Mouse (Mus musculus): ENCODE data around the gene Clcnkb. TPM values are rescaled to one million over a fixed set of nuclear protein-coding genes. Genes with fewer than 3 reads are reported as not detected.
A peak's percentile ranks its signal among the peaks of the same experiment; 100 is the strongest.

Clcnkb gene
- not detected for total RNA-seq (2021)
- long read RNA-seq, experiment 1 = 0 reads
- long read RNA-seq, experiment 2 = 0 reads

DNA sequence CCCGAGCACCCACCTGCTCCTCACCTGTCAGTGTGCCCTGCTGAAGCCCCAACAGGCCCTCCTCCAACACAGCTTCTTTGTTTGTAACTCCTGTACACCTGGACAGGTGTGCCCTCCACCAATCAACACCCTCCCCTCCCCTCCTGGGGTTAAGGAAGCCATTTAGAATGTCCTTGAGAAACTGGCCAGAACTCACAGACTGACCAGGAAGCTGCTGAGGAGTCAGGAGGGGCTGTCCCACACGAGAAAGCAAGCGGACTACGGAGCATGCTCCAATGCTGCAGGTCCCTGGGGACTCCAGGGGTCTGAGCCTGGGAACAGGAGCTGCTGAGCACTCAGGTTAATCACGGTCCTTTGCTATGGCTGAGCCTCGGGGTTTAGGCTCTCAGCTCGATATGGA is at the start of gene Clcnkb:
Clcnkb (minus strand) TSS at position 91 of the 400 bp plus-strand sequence.
- DNase-seq (ENCODE audit: low spot score in 2 of 2) = no peak

DNA sequence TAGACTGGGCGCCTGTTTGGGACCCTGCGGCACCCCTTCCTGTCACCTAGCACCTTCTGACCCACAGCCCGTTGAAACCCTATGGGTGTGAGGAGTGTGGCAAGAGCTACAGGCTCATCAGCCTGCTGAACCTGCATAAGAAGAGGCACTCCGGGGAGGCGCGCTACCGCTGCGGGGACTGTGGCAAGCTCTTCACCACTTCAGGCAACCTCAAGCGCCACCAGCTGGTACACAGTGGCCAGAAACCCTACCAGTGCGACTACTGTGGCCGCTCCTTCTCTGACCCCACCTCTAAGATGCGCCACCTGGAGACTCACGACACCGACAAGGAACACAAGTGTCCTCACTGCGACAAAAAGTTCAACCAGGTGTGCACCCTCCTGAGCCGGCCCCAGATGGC is 48.9 kb upstream of the Clcnkb start:
- no peak for DNase-seq (ENCODE audit: low spot score in 2 of 2)

DNA sequence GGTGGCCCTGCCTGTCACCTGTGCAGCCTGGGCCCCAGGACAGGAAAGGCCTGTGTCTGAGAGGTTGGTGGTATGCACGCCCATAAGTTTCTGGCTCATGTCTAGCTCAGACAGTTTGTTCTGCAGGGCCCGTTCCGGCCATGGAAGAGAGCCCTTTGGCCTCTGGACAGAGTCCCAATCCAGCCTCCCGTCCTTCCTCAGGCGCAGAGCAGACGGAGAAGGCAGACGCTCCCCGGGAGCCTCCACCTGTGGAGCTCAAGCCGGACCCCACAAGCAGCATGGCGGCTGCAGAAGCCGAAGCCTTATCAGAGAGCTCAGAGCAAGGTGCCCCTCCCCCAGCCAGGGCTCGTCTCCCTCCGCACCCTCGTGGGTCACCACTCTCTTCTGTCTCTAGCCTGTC is 47.7 kb upstream of the Clcnkb start:
- DNase-seq (ENCODE audit: low spot score in 2 of 2) = no peak

GRCm38 (mm10) chr4:141461576-141461975 is 45.8 kb upstream of the Clcnkb start:
- DNase-seq (ENCODE audit: low spot score in 2 of 2) = no peak

DNA sequence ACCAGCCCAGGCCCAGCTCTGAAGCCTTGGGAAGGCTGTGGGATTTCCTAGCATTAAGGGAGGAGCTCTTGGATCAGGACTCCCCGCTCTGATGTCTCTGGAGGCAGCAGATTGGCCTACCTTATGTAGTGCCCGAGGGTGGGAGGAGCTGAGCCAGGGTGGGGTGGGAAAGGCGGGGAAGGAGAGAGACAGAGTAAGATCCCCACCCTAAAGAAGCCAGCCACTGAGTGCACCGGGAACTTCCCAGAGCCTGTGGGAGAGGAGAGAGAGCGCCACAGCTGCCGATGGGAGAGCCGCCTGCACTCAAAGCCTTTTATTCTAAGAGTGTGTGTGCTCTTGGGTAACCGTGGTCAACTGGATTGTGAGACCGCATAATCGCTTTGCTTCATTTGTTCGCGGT is 45.3 kb upstream of the Clcnkb start:
- no peak for DNase-seq (ENCODE audit: low spot score in 2 of 2)

DNA sequence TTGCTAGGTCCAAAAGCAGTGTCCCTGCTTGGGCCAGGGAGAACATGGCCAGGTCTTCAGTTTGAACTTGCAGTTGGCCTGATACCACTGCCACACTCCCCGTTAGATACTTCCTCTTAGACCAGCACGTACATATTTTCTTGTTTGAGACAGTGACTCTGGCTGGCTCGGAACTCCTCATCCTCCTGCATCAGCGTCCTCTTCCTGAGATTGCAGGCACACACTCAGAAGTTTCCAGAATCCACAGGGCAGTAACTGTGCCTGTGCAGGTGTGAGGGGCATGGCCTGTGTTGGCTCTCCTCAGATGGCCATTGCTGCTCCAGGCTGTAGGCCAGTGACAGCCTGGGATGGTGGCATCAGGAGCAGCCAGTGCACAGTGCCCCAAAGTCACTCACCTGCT is 44.7 kb upstream of the Clcnkb start:
- DNase-seq (ENCODE audit: low spot score in 2 of 2) = no peak

DNA sequence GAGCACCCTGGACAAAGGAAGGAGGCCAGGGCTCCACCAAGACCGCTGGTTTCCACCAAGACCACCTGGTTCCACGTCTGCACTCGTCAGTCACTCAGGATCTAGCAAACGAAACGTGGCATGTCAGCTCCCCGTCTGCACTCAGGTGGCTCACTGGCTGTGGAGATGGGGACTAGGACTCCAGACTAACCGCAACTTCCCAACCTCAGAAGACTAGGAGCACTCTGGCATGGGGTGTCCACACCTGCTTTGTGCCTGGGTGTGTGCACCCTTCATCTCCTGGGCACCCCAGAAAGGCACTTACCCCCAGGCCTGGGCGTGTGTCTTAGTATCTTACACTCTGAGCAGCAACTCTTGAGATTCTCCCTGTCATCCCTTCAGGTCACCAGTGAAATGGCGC is 44.0 kb upstream of the Clcnkb start:
- DNase-seq (ENCODE audit: low spot score in 2 of 2) = no peak

DNA sequence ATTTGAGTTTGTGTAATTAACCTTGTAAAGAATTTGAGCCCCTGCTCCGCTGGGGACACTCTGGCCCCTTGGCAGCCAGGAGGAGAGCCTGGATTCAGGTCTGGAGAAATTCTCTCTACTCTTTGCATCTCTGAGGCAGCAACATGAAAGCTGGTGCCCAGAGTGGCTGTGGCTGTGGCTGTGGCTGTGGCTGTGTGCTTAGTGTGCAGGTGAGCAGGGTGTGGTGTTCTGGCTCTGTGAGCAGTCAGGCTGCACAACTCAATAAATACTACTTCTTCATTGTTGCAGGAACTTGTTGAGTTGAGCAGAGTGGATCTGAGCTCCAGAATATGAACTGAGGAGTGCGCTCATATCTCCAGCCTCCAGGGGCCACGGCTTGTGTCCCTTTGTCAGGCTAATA is 43.1 kb upstream of the Clcnkb start:
- DNase-seq (ENCODE audit: low spot score in 2 of 2) = no peak

DNA sequence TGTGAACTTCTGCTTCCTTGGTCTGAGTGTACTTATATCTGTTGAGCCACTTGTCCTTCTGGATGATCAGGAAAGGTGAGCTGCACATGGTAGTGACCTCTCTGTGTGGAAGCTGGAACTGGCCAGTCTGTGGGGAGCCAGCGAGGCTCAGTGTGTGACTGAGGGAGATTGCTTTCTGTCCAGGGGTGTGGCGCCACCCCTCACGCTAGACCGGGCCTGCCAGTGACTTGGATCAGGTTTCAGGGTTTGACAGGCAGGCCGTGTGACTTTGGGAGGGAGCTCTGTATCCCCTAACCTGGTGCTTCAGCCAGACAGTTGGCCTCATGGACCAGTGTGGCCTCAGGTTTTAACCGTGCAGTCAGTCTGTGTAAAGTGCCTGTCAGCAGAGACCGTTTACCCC is 42.4 kb upstream of the Clcnkb start:
- DNase-seq (ENCODE audit: low spot score in 2 of 2) = no peak

GRCm38 (mm10) chr4:141456193-141456938 is 40.6 kb upstream of the Clcnkb start:
- DNase-seq (ENCODE audit: low spot score in 2 of 2) = no peak

GRCm38 (mm10) chr4:141455526-141455925 is 39.7 kb upstream of the Clcnkb start:
- DNase-seq (ENCODE audit: low spot score in 2 of 2) = no peak

DNA sequence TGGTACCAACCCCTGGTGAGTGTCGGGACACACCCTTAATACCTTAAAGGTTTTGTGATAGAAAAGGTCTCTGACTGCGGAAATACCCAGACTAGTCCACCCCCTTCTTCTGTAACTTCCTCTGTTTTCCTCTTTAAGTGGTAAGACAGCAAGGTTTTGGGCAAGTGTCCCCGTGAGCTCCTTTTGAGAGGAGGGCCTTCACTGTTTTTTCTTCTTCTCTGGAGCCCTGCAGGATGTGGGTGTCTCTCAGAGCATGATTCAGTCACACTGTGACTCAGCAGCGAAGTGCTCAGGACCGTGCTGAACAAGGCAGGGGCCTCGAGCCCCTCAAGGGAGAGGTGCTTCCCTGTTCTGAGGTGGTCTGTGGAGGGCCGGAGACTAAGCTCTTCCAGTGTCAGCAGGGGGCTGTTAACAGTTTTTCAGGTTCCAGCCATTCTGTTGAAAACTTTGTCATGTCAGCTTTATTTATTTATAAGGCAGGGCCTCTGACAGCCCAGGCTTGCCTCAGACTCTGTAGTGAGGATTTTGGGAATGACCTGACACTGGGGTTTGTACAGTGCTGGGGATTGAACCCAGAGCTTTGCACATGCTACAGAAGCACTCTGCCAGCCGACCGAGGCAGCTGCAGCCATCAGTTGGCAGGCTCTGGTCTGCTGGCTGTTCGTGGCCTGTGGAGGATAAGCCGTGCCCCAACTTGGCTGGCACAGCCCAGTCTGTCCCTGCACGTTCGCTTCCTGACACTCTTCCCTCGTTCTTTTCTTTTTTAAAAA is 39.0 kb upstream of the Clcnkb start:
- peak in 1 of 2 experiments; percentile 64 for DNase-seq (ENCODE audit: low spot score in 2 of 2)

GRCm38 (mm10) chr4:141451916-141452450 is 36.2 kb upstream of the Clcnkb start:
- DNase-seq (ENCODE audit: low spot score in 2 of 2) = no peak

GRCm38 (mm10) chr4:141451251-141451650 is 35.4 kb upstream of the Clcnkb start:
- DNase-seq (ENCODE audit: low spot score in 2 of 2) = no peak

GRCm38 (mm10) chr4:141446211-141446610 is 30.4 kb upstream of the Clcnkb start:
- no peak for DNase-seq (ENCODE audit: low spot score in 2 of 2)

DNA sequence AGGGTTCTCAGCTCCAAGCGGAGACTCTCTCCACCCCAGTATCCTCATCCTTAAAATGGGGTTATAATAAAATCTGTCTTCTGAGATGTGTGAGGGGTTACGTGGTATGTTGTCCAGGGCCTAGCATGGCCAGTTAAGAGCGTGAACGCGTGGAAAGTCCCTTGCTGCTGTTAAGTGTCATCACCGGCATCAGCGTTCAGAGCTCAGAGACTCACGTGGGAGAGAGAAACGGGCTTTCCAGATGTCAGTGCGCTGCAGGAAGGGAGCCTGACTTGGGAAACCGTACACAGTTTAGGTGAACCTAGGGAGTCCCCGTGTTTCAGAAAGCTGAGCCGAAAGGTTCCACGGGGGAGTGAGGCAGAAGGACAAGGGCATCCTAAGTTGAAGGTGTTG is 29.5 kb upstream of the Clcnkb start:
- no peak for DNase-seq (ENCODE audit: low spot score in 2 of 2)

DNA sequence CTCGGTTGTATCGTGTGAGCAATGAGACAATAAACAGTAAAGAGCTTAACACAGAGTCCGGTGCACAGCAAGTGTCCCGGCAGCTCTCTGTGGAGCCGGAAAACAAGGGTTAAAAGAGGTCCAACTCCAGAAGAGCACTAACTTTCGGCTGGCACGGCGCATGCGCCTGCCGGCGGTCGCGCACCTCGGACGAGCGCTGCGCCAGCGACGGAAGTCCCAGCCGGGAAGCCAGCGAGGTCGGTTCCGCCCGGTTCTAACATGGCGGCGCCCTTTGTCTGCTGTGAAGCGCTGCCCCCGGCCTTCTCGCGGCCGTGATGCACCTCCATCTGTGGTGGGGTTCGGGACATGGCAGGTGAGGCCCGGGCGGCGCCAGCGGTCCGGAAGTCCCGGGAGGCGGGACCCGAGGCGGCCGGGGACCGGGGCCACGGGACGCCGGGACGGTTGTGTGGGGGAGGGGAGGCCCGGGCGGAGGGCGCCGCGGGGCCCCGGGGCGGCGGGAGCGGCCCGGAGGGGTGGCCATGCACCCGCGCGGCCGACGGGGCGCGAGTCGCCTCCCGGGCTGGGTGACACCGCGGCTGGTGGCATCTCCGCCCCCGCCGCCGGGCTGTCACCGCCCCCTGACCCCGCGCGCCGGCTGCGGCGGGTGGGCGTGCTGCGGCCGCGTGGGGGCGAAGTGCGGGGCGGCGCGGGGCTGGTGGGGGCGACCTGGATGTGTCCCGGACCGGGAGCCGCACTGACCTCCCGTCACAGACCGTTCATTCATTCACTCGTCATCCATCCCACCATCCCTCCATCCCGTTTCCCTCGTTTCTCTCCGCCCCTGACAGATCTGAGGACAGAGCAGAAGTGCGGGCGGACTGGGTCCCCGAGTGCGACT is 28.9 kb upstream of the Clcnkb start, which contains the start of gene Zbtb17:
Zbtb17 (plus strand) TSS at position 204 of the 877 bp plus-strand sequence.
- DNase-seq (ENCODE audit: low spot score in 2 of 2) = peak; percentile 86 to 90

GRCm38 (mm10) chr4:141443641-141444429 is 28.0 kb upstream of the Clcnkb start:
- no peak for DNase-seq (ENCODE audit: low spot score in 2 of 2)

GRCm38 (mm10) chr4:141440877-141441276 is 25.1 kb upstream of the Clcnkb start:
- DNase-seq (ENCODE audit: low spot score in 2 of 2) = no peak

- no peak for DNase-seq (ENCODE audit: low spot score in 2 of 2)
Observed at GRCm38 (mm10) chr4:141439083-141439803, 23.4 kb upstream of the Clcnkb start.
